Mouse (Mus musculus): ENCODE data around the gene Agrp. TPM values are rescaled to one million over a fixed set of nuclear protein-coding genes. Genes with fewer than 3 reads are reported as not detected.

Agrp gene
- polyA plus RNA-seq, 1 experiment from 2014 or later: 0.35 TPM

DNA sequence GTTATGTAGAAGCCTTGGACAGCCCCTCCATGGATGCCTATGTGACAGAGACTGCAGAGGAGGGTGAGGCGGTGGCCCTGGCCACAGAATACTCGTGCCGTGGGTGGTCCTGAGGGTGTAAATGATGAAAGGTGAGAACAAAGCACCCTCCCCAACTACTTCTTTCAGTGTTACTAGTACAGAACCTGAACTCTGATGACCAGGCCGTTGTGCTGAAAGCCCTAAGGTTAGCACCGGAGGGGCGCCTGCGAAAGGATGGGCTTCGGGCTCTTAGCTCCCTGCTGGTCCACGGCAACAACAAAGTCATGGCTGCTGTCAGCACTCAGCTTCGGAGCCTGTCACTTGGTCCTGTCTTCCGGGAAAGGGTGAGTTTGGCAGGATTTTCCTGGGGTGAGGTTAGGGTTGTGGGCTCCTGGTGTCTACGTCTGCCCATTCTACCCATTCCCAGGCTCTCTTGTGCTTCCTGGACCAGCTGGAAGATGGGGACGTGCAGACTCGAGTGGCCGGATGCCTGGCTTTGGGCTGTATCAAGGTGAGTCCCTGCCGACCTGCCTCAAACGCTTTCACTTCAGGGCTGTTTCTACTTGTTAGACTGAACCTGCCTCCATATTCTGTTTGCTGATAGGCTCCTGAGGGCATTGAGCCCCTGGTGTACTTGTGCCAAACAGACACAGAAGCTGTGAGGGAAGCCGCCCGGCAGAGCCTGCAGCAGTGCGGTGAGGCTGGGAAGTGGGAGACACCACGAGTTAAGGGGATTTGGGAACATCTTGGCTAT, 16.1 kb downstream of the Agrp start:
- H3K27ac ChIP-seq: no peak overlapping the region
- no peaks in the 10 kb centered on the region for H3K27me3 ChIP-seq (ENCODE audit: insufficient read depth, poor library complexity, severe bottlenecking)
- peaks cover 35% of the 10 kb centered on the region for H3K4me1 ChIP-seq
- peak; percentile 76 for DNase-seq (ENCODE audit: low spot score)
- peaks cover 74% of the 10 kb centered on the region for H3K36me3 ChIP-seq
- no peaks in the 10 kb centered on the region for H3K9me3 ChIP-seq
- H3K4me3 ChIP-seq: no peak overlapping the region
- 86% methylated on average over 21 of the region's 21 CpGs for WGBS

- DNase-seq (ENCODE audit: low spot score): peak; percentile 73
- H3K27me3 ChIP-seq (ENCODE audit: insufficient read depth, poor library complexity, severe bottlenecking): no peaks in the 10 kb centered on the region; the same call in 1 of the 2 replicates
- H3K36me3 ChIP-seq: peaks cover 84% of the 10 kb centered on the region
- 88% methylated on average over 19 of the region's 19 CpGs for WGBS
- peaks cover 33% of the 10 kb centered on the region for H3K4me1 ChIP-seq
- H3K9me3 ChIP-seq: no peaks in the 10 kb centered on the region
- no peak overlapping the region for H3K4me3 ChIP-seq
- H3K27ac ChIP-seq: no peak overlapping the region
Observed at GRCm38 (mm10) chr8:105620211-105620610, 17.0 kb downstream of the Agrp start.

DNA sequence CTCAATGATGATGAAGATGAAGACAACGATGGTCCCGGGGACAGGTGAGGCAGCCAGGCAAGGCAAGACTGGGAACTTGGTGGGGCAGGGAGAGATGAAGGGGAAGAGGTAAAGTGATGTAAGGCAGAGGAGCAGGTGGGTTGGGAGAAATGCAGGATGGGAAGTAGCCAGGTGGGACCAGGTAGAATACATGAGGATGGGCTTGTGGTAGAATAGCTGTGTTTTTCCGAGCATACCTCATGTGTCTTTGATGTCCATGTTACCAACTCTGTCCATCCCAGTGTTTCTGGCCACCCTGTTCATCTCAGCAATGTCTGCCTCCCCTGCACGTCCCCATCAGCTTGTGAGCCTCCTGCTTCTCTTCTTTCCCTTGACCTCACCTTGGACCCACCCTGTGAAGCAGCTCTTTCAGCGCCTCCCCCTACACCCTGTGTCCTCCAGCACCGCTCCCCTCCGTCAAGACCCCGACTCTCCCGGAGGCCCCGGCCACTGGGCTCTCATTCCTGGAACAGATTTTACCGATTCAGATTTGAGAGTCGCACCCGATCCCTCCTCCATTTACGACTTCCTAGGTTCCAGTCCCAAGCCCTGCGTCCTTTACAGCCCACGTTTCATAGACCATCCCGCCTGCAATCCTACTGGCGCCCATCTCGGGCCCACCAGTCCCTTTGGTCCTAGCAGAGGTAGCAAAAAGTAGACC, 18.2 kb downstream of the Agrp start:
- no peaks in the 10 kb centered on the region for H3K9me3 ChIP-seq
- 91% methylated on average over 19 of the region's 19 CpGs for WGBS
- H3K27ac ChIP-seq: no peak overlapping the region
- peaks cover 30% of the 10 kb centered on the region for H3K4me1 ChIP-seq
- DNase-seq (ENCODE audit: low spot score): peak; percentile 69
- H3K36me3 ChIP-seq: peaks cover 86% of the 10 kb centered on the region
- no peaks in the 10 kb centered on the region; the same call in 1 of the 2 replicates for H3K27me3 ChIP-seq (ENCODE audit: insufficient read depth, poor library complexity, severe bottlenecking)
- no peak overlapping the region for H3K4me3 ChIP-seq

DNA sequence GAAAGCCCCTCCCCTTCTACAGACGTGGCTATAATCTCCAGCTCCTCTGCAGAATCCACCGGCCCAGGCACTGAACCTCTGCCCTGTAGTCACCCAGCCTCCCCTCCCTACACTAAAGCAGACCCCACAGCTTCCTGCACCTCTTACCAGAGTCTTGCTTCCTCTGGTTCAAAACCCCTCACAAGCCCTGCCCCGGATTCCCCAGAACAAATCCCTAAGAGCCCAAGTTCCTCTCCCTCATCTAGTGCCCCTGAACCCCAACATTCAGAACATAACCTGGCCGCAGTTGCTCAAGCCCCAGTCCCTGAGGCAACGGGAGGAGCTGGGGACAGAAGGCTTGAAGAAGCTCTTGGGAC, 18.9 kb downstream of the Agrp start:
- 86% methylated on average over 5 of the region's 5 CpGs for WGBS
- Histone ChIP-seq H3K36me3 (peaks cover 81% of the 10 kb centered on the region), H3K4me1 (peaks cover 28% of the 10 kb centered on the region), H3K27ac (no peak overlapping the region), H3K4me3 (no peak overlapping the region), H3K27me3 (ENCODE audit: insufficient read depth, poor library complexity, severe bottlenecking) (no peaks in the 10 kb centered on the region; the same call in 1 of the 2 replicates), H3K9me3 (no peaks in the 10 kb centered on the region)
- DNase-seq (ENCODE audit: low spot score): no peak

DNA sequence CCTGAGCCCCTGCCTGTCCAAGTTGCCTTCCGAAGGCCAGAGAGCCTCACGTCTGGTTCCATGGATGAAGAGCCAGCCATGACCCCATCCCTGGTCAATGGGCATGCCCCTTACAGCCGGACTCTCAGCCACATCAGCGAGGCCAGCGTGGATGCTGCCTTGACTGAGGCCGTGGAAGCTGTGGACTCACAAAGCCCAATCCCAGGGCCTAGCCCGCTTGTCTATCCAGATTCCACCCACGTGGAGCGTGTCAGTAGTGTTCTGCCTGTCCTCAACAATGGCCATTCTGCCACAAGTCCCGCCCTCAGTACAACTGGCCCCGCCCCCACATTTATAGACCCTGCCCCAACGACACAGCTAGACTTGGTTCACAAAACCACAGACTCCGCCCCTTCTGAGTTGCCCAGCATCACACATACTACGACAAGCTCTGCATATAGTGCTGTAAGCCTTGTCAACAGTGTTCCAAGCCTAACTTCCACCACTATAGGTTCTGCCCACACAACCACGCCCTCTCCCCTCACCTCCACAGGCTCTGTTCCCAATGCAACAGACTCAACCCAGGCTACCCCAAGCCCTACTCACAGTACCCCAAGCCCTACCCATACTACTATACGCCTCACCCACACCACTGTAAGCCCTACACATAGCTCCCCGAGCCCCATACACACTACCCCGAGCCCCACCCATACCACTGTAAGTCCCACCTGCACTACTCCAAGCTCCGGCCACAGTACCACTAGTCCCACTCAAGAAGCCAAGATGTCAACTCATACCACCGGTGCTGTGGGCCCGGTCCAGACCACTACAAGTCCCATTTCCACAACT, 19.5 kb downstream of the Agrp start:
- WGBS: 88% methylated on average over 21 of the region's 21 CpGs
- Histone ChIP-seq H3K27me3 (ENCODE audit: insufficient read depth, poor library complexity, severe bottlenecking) (peaks cover 3% of the 10 kb centered on the region), H3K27ac (no peak overlapping the region), H3K4me1 (peaks cover 28% of the 10 kb centered on the region), H3K4me3 (no peak overlapping the region), H3K9me3 (no peaks in the 10 kb centered on the region), H3K36me3 (peaks cover 77% of the 10 kb centered on the region)
- DNase-seq (ENCODE audit: low spot score): no peak

DNA sequence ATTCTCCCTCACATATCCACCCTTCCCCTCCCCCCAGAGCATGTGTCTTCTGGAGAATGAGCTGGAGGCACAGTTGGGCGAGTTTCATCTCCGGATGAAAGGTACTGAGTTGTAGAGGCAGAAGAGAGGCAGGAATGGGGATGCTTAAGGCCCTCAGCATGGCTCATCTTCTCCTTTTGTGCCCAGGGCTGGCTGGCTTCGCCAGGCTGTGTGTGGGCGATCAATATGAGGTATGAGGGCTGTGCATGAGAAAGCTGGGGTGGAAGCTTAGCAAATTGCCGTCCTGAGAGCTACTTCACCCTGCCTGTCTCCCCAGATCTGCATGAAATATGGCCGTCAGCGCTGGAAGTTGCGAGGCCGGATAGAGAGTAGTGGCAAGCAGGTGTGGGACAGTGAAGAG, 21.3 kb downstream of the Agrp start:
- H3K36me3 ChIP-seq: peaks cover 64% of the 10 kb centered on the region
- WGBS: 88% methylated on average over 9 of the region's 9 CpGs

GRCm38 (mm10) chr8:105613830-105614511, 23.2 kb downstream of the Agrp start:
- DNase-seq (ENCODE audit: low spot score): no peak
- peaks cover 28% of the 10 kb centered on the region for H3K4me1 ChIP-seq
- H3K9me3 ChIP-seq: no peaks in the 10 kb centered on the region
- H3K27ac ChIP-seq: peak overlapping the region; percentile 77
- H3K27me3 ChIP-seq (ENCODE audit: insufficient read depth, poor library complexity, severe bottlenecking): peaks cover 14% of the 10 kb centered on the region
- H3K4me3 ChIP-seq: peak overlapping the region; percentile 70
- H3K36me3 ChIP-seq: peaks cover 45% of the 10 kb centered on the region
- WGBS: under 1% methylated on average over 50 of the region's 50 CpGs

More for the DNA sequence above, 21.3 kb downstream of the Agrp start:
- no peak overlapping the region for H3K4me3 ChIP-seq
- peaks cover 14% of the 10 kb centered on the region for H3K27me3 ChIP-seq (ENCODE audit: insufficient read depth, poor library complexity, severe bottlenecking)
- H3K9me3 ChIP-seq: no peaks in the 10 kb centered on the region
- no peak for DNase-seq (ENCODE audit: low spot score)
- peaks cover 21% of the 10 kb centered on the region for H3K4me1 ChIP-seq
- no peak overlapping the region for H3K27ac ChIP-seq

- Histone ChIP-seq H3K27ac (peak overlapping the region; percentile 64; the same call in 1 of the 2 replicates), H3K36me3 (peaks cover 35% of the 10 kb centered on the region), H3K4me3 (peak overlapping the region; percentile 70), H3K9me3 (no peaks in the 10 kb centered on the region), H3K4me1 (peaks cover 34% of the 10 kb centered on the region), H3K27me3 (ENCODE audit: insufficient read depth, poor library complexity, severe bottlenecking) (peaks cover 14% of the 10 kb centered on the region)
- WGBS: 2% methylated on average over 20 of the region's 20 CpGs
- DNase-seq (ENCODE audit: low spot score): no peak
Observed at GRCm38 (mm10) chr8:105613037-105613436, 24.2 kb downstream of the Agrp start.

GRCm38 (mm10) chr8:105611836-105612235, 25.4 kb downstream of the Agrp start:
- Histone ChIP-seq H3K27me3 (ENCODE audit: insufficient read depth, poor library complexity, severe bottlenecking) (peaks cover 14% of the 10 kb centered on the region), H3K36me3 (peaks cover 23% of the 10 kb centered on the region), H3K27ac (no peak overlapping the region), H3K9me3 (no peaks in the 10 kb centered on the region), H3K4me3 (no peak overlapping the region), H3K4me1 (peaks cover 46% of the 10 kb centered on the region)
- WGBS: 86% methylated on average over 9 of the region's 9 CpGs
- DNase-seq (ENCODE audit: low spot score): no peak

DNA sequence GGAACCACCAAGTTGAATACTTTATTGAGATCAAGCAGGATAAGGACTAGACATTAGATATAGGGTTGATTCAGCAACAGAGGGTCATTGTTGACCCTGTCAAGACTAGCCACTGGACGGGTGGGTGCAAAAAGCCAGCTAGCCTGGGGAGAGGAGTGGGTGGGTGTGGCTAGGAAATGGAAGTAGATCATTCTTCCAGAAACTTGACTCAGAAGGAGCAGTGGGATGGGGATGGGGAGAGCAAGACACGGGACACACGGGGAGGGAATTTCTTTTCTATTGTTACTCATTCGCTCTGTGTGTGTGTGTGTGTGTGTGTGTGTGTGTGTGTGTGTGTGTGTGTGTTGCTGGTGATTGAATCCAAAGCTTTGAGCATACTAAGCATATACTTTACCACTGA, 27.4 kb downstream of the Agrp start:
- Histone ChIP-seq H3K27me3 (ENCODE audit: insufficient read depth, poor library complexity, severe bottlenecking) (peaks cover 14% of the 10 kb centered on the region), H3K27ac (no peak overlapping the region), H3K36me3 (peaks cover 3% of the 10 kb centered on the region; the same call in 1 of the 2 replicates), H3K4me1 (peaks cover 60% of the 10 kb centered on the region), H3K9me3 (no peaks in the 10 kb centered on the region), H3K4me3 (no peak overlapping the region)
- DNase-seq (ENCODE audit: low spot score): no peak
- WGBS: 63% methylated on average over 4 of the region's 4 CpGs

DNA sequence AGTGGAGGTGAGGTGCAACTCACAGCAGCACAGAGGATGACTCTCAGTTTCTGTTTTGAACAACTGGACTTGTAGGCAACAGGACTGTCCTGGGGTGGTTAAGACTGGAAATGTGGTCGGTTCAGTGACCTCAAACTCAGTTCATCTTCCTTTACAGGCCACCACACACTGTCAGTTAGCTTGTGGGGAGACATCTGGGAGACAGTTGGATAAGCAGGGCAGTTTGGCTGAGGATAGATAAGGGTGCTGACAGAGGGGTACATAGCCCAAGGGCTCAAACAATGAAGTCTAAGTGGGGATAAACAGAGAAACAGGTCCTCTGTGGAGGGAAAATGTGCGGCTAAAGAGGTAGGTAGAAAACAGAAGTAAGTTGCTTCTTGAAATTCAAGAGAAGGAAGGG, 27.8 kb downstream of the Agrp start:
- WGBS: 40% methylated on average over 2 of the region's 2 CpGs
- no peak overlapping the region for H3K4me3 ChIP-seq
- H3K36me3 ChIP-seq: no peaks in the 10 kb centered on the region
- H3K9me3 ChIP-seq: no peaks in the 10 kb centered on the region
- H3K4me1 ChIP-seq: peaks cover 60% of the 10 kb centered on the region
- H3K27me3 ChIP-seq (ENCODE audit: insufficient read depth, poor library complexity, severe bottlenecking): peaks cover 14% of the 10 kb centered on the region
- H3K27ac ChIP-seq: no peak overlapping the region
- no peak for DNase-seq (ENCODE audit: low spot score)

GRCm38 (mm10) chr8:105607684-105608083, 29.5 kb downstream of the Agrp start:
- peaks cover 50% of the 10 kb centered on the region for H3K4me1 ChIP-seq
- peaks cover 14% of the 10 kb centered on the region for H3K27me3 ChIP-seq (ENCODE audit: insufficient read depth, poor library complexity, severe bottlenecking)
- H3K4me3 ChIP-seq: peak overlapping the region; percentile 87; the same call in 1 of the 2 replicates
- WGBS: 31% methylated on average over 4 of the region's 4 CpGs
- no peaks in the 10 kb centered on the region for H3K9me3 ChIP-seq
- DNase-seq (ENCODE audit: low spot score): no peak
- H3K36me3 ChIP-seq: no peaks in the 10 kb centered on the region
- H3K27ac ChIP-seq: no peak overlapping the region
